Mouse (Mus musculus) lung, postnatal 0 days (tissue): ENCODE measurements around the gene Steap1.

Experiments used
- CTCF ChIP-seq: IDR thresholded peaks from 2 replicates; pipeline ENCODE4 v1.5.1; 2016; ENCODE audit warnings: antibody characterized with exemption, mild to moderate bottlenecking
- EP300 ChIP-seq: IDR thresholded peaks from 2 replicates; pipeline ENCODE4 v1.6.1; 2016; ENCODE audit warnings: antibody characterized with exemption, mild to moderate bottlenecking, control low read depth

DNA sequence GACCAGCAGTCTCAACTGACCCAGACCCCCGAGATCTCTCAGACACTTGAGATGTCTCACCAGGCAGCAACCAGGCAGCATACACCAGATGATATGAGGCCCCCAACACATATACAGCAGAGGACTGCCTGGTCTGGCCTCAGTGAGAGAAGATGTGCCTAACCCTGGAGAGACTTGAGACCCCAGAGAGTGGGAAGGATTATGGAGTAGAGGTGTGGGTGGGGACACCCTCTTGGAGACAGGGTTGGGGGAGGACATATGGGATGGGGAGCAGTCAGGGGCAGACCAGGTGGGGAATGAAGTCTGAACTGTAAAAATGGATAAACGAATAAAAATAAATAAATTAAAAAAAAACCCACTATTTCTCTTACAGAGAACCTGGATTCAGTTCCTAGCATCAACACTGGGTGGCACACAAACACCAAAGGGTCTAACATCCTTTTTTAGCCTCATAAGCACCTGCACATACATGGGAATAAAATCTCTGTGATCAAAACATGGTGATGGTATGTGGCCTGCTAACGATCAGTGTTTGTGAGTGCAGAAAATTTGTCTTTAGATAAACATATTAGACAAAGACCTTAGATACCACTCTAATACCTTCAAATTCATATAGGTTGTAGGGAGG, 7.4 kb upstream of the Steap1 start:
- TF ChIP-seq CTCF = peak; percentile 14; the same call in 1 of the 2 replicates
- no peak for TF ChIP-seq EP300
